Mouse (Mus musculus) small intestine, adult 2 months (tissue): ENCODE results near the gene Coro1c. TPM values are rescaled to one million over a fixed set of nuclear protein-coding genes. Genes with fewer than 3 reads are reported as not detected.

Experiments
- H3K27ac ChIP-seq: fragments of 200-500 bp; 2 replicates; pipeline ENCODE4 v1.5.1; 2012; ENCODE audit warnings: low read depth, low read length, control low read depth, inconsistent platforms; ENCODE audit not compliant: insufficient read depth
- H3K27me3 ChIP-seq: fragments of 200-500 bp; 2 replicates; pipeline ENCODE4 v1.6.1; 2012; ENCODE audit warnings: mild to moderate bottlenecking, moderate library complexity, low read length, inconsistent platforms; ENCODE audit not compliant: control insufficient read depth, insufficient read depth
- H3K36me3 ChIP-seq: fragments of 200-500 bp; 2 replicates; pipeline ENCODE4 v1.6.1; 2012; ENCODE audit warnings: mild to moderate bottlenecking, low read length, control low read depth, inconsistent platforms; ENCODE audit not compliant: control insufficient read depth, insufficient read depth
- H3K4me1 ChIP-seq: fragments of 200-500 bp; 2 replicates; pipeline ENCODE4 v1.6.1; 2012; ENCODE audit warnings: low read length, inconsistent platforms, mixed read lengths; ENCODE audit not compliant: control insufficient read depth, insufficient read depth, insufficient read length
- H3K4me3 ChIP-seq: fragments of 200-500 bp; 2 replicates; pipeline ENCODE4 v1.5.1; 2012; ENCODE audit warnings: low read depth, mild to moderate bottlenecking, control low read depth, inconsistent platforms, low read length, moderate library complexity
- CTCF ChIP-seq: fragments of 200-500 bp; IDR thresholded peaks from 2 replicates; pipeline ENCODE4 v1.5.1; 2012; ENCODE audit warnings: low read depth, mild to moderate bottlenecking, control low read depth, inconsistent platforms, low read length, moderate library complexity, mixed read lengths; ENCODE audit not compliant: insufficient replicate concordance, insufficient read length; ENCODE audit errors: extremely low read depth
- POLR2A ChIP-seq: fragments of 200-500 bp; IDR thresholded peaks from 2 replicates; pipeline ENCODE4 v1.6.1; 2012; ENCODE audit warnings: low read depth, mild to moderate bottlenecking, control low read depth, inconsistent platforms, low read length, moderate library complexity
- WGBS: fragments of 180-500 bp; shearing (Covaris S2); methylation state at CpG from one replicate; pipeline ENCODE4 v1.1.7; 2018; 5-methylcytosine and 5-hydroxymethylcytosine counted together
- polyA plus RNA-seq: library from polyadenylated mRNA; depleted of rRNA; stranded (reverse); fragments of >200 nt; gene quantifications from 2 replicates; pipeline ENCODE4 v1.2.3, GENCODE M21; 2012

The Coro1c gene
- polyA plus RNA-seq, 1 experiment, result 144 TPM

DNA sequence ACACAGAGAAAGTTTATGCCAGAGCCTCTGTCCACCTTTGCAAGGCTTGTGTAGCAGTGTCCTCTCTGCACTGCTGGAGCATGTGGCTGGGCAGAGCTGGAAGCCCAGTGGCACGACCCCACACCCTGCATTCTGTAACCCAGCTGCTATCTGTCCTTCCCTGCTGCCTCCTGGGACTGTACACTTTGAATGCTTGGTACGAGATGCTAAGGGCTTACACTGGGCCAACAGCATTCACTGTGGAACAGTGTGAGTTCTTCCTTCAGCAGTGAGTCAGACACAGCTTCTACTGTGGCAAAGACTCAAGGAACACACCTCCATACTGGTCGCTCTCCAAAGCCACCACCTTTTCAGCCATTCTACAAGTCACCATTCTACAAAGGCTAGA, 25.2 kb downstream of the Coro1c start:
- Histone ChIP-seq H3K4me1 (peaks cover 27% of the 10 kb centered on the region), H3K36me3 (peaks cover 16% of the 10 kb centered on the region), H3K27ac (no peak overlapping the region; the same call in 1 of the 2 replicates), H3K4me3 (no peak overlapping the region), H3K27me3 (no peaks in the 10 kb centered on the region)
- TF ChIP-seq POLR2A (no peak), CTCF (no peak)
- 70% methylated on average over 3 of the region's 3 CpGs for WGBS

DNA sequence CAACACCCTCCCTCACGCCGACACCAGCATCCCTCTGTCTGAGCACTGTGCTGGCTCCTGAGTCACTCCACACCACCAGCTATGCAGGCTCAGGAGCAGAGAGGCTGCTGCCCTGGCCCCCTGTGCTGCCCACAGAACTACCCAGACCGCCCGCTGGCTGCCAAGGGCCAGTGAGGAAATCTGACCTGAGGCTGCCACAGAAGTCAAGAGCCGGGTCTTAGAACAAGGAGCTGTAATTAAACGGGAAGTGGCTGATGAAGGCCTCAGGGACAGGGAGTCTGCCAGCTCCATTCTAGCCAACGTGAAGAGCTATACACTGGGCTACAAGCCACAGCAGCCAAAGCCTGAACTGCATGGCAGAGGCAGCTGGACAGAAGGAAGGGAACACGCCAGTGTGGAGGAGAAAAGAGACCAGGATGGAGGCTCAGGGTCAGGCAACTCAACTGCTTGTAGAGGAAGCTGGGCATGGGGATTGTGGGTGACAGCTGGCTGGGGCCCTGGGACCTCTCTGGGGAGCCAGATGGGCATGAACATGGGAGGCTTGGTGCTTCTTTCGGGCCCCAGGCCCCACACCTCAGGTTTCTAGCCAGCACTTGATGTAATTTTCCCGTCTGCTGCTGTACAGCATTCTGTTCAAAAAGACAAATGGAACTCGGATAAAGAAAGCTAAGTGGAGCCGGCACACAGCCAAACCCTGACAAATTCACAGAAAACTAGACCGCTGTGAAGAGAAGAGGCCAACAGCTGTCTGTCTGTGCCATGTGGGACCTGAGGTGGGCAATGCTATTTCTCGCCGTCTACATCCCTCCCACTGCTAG, 25.8 kb downstream of the Coro1c start:
- no peaks in the 10 kb centered on the region for H3K27me3 ChIP-seq
- H3K4me3 ChIP-seq, result no peak overlapping the region
- peak overlapping the region; percentile 31; the same call in 1 of the 2 replicates for H3K27ac ChIP-seq
- WGBS, result 69% methylated on average over 15 of the region's 15 CpGs
- TF ChIP-seq POLR2A, result no peak
- TF ChIP-seq CTCF, result no peak
- H3K36me3 ChIP-seq, result peaks cover 16% of the 10 kb centered on the region
- H3K4me1 ChIP-seq, result peaks cover 30% of the 10 kb centered on the region

DNA sequence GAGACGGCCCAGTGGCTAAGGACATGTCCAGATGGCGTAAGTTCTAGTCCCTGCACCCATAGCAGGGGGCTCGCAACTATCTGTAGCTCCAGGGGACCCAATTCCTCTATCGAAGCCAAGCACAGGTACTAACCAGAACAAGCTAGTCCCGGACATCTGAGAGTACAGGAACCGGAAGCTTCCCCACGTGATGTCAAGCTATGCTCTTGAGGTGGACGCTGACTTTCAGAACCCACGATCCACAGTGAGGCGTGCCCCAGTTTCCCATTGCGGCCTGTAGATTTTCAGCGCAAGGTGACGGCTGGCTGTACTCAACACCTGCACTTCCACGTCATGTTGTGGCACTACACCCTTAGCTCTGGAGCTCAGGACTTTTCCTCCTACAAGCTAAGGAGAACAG, 27.4 kb downstream of the Coro1c start:
- TF ChIP-seq POLR2A, result no peak
- Histone ChIP-seq H3K36me3 (peaks cover 22% of the 10 kb centered on the region), H3K27ac (no peak overlapping the region), H3K27me3 (no peaks in the 10 kb centered on the region), H3K4me3 (no peak overlapping the region), H3K4me1 (peaks cover 41% of the 10 kb centered on the region)
- 88% methylated on average over 14 of the region's 14 CpGs for WGBS

DNA sequence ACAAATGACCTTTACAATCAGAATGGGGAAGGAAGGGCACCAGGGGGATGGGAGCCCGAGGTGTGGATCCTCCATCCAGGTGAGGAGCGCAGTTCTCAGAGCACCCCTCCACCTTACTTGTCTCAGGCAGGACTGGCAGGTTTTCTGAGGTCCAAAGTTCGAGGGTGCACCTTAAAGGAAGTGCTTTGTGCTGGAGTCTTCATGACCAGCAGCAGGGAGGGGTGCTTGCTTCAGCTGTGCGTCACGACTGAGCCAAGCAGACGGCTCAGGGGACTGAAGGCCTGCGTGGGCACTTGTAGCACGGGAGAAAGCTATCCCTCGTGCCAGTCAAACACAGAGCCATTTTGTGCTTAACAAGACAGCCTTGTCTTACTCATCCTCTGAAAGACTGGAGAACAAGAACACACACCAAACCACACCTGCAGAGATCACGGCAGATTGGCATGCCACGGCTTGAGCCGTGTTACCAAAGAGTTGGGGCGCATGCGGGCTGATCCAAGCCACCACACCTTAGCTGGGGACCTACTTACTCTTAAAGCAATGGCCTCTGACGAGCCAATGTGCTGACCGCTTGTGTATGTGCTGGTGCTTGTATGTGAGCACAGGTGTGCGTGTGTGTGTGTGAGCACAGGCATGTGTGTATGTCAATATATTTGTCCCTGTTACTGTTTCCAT, 29.5 kb downstream of the Coro1c start:
- H3K4me3 ChIP-seq, result no peak overlapping the region
- no peaks in the 10 kb centered on the region for H3K27me3 ChIP-seq
- peak overlapping the region; percentile 88 for H3K27ac ChIP-seq
- TF ChIP-seq POLR2A, result no peak; the same call in 1 of the 2 replicates
- no peak for TF ChIP-seq CTCF
- peaks cover 26% of the 10 kb centered on the region for H3K36me3 ChIP-seq
- H3K4me1 ChIP-seq, result peaks cover 48% of the 10 kb centered on the region
- WGBS, result 36% methylated on average over 17 of the region's 17 CpGs

DNA sequence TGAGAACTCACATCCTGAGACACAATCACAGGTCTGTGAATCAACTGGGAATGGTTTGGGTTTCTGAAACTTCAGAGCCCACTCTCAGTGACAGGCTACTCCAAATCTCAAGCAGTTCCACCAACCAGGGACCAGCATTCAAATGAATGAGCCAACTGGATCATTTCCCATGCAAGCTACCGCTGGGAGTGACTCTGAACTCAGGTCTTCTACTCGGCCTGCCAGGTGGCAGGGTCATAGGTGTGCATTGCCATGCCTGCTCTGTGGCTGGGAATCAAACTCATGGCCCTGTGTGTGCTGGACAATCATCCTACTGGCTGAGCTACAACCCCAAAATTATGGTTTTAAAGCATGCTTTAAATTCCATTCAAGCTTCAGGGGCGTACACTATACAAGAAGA, 31.0 kb downstream of the Coro1c start:
- H3K4me3 ChIP-seq, result no peak overlapping the region
- 37% methylated on average over 3 of the region's 3 CpGs for WGBS
- no peaks in the 10 kb centered on the region for H3K27me3 ChIP-seq
- peaks cover 29% of the 10 kb centered on the region for H3K36me3 ChIP-seq
- H3K27ac ChIP-seq, result peak overlapping the region; percentile 88; the same call in 1 of the 2 replicates
- peaks cover 57% of the 10 kb centered on the region for H3K4me1 ChIP-seq
- TF ChIP-seq CTCF (no peak), POLR2A (no peak)

DNA sequence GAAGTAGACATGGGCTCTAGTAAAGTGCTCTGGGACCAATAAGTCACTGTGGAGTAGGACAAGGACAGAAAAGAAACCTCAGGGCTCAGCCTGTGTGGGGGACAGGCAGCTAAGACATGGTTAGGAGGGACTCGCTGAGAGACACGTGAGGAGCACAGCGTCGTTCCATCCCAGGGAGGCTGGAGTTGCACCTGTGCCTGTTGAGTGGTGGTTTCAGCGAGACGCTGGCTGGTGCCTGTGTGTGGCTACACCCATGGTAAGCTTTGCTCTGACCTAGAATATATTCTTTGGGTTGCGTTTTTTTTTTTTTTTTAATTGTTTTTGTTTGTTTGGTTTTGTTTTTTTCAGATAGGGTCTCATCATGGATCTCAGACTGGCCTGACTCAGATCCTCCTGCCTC, 32.4 kb downstream of the Coro1c start:
- Histone ChIP-seq H3K4me3 (no peak overlapping the region), H3K27me3 (no peaks in the 10 kb centered on the region), H3K36me3 (peaks cover 21% of the 10 kb centered on the region), H3K27ac (peak overlapping the region; percentile 88), H3K4me1 (peaks cover 63% of the 10 kb centered on the region)
- 58% methylated on average over 7 of the region's 7 CpGs for WGBS
- no peak for TF ChIP-seq POLR2A
- no peak for TF ChIP-seq CTCF

DNA sequence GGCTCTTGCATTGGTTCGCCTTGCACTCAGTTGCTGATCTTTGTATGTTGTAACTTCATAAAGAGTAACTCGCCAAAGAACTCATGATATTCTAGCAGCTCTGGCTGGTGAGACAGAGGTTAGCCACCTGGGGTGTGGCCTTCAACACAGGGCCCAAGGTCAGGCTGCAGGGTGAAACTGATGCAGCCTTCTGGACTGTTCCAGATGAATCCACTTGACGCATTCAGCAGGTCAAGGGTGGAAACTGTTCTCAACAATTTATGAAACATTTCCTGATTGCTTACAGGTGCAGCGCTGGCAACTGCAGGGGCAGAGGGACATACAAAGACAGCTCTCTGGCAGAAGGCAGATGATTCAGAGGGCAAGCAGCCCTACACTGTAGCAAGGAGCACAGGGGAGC, 32.9 kb downstream of the Coro1c start:
- 53% methylated on average over 4 of the region's 4 CpGs for WGBS
- Histone ChIP-seq H3K4me1 (peaks cover 66% of the 10 kb centered on the region), H3K36me3 (peaks cover 16% of the 10 kb centered on the region), H3K27me3 (no peaks in the 10 kb centered on the region), H3K27ac (peak overlapping the region; percentile 88), H3K4me3 (no peak overlapping the region)
- TF ChIP-seq CTCF (no peak), POLR2A (no peak)
